Mouse (Mus musculus): ENCODE data around the gene Gm20594. TPM values are rescaled to one million over a fixed set of nuclear protein-coding genes. Genes with fewer than 3 reads are reported as not detected.

The Gm20594 gene
- not detected in 2 replicates for polyA plus RNA-seq (2015; fragmentation: Nextera tagmentation; extraction: Ambion mirVana)

DNA sequence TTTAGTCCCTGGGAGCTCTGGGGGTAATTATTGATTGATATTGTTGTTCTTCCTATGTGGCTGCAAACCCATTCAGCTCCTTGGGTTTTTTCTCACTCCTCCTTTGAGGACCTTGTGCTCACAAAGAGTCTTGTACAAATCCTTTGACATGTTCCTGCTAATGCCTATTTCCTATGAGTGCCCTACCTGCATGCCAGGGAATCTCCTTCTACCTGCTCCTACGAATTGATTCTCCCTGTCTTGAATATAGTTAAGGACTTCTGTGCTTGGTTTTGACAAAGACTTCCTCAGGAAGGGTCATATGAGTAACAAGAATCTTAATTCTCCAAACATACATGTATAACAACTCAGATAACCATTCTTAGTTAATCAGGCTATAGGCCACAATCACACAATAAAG, at the start of gene Gm20594:
TSS of gene Gm20594 (plus strand) at position 301 of the 400 bp plus-strand sequence.
- no peak for ATAC-seq (ENCODE audit: insufficient number of reproducible peaks, low FRiP score, low TSS enrichment, low read depth)
- Histone ChIP-seq H3K9ac (no peak within 1 kb of the TSS), H3K4me1 (no peaks in the 10 kb centered on the region), H3K36me3 (no peaks in the 10 kb centered on the region), H3K4me3 (replicated peaks) (no peak within 1 kb of the TSS), H3K27ac (replicated peaks) (no peak within 1 kb of the TSS), H3K4me2 (replicated peaks) (no peak within 1 kb of the TSS), H3K9me3 (replicated peaks) (no peaks in the 10 kb centered on the region), H3K27me3 (no peaks in the 10 kb centered on the region)
- 62% methylated on average over 1 of the region's 1 CpGs for WGBS

DNA sequence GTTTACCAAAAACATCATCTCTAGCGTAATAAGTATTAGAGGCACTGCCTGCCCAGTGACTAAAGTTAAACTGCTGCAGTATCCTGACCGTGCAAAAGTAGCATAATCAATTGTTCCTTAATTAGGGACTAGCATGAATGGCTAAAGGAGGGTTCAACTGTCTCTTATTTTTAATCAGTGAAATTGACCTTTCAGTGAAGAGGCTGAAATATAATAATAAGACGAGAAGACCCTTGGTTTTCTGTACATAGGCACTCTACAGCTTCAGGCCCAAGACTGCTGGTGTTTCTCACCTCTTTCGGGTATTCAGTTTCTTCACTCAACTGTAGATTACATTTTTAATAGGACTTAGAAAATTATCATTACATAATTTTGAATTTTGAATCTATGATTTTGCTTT, 398 bp downstream of the Gm20594 start:
- ATAC-seq (ENCODE audit: insufficient number of reproducible peaks, low FRiP score, low TSS enrichment, low read depth): peak; percentile 73; the same call in 1 of the 2 replicates
- H3K27ac ChIP-seq (replicated peaks): no peak overlapping the region
- 82% methylated on average over 4 of the region's 4 CpGs for WGBS

DNA sequence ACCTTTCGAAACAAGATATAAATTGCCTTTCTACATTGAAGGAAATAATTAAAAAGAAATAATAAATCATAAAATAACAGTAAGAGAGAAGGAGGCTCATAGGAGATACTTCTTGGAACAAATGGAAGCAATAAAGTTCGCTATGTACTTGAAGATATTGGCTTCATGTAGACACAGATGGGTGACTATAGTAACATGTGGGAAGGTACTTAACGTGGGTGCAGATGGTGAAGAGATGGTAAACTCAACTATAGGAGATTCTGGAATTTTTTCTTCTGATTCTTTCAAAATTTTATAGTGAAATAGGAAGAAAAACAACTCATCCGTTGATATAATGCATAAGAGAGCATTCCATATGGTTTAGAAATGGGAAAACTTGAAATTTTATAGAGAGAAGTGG, 16.1 kb downstream of the Gm20594 start:
- H3K9me3 ChIP-seq (replicated peaks): no peaks in the 10 kb centered on the region
- H3K4me1 ChIP-seq: no peaks in the 10 kb centered on the region
- H3K27me3 ChIP-seq: no peaks in the 10 kb centered on the region
- no peak overlapping the region for H3K9ac ChIP-seq
- H3K4me2 ChIP-seq (replicated peaks): no peak overlapping the region
- 81% methylated on average over 4 of the region's 4 CpGs for WGBS
- no peaks in the 10 kb centered on the region for H3K36me3 ChIP-seq
- H3K4me3 ChIP-seq (replicated peaks): no peak overlapping the region
- no peak for ATAC-seq (ENCODE audit: insufficient number of reproducible peaks, low FRiP score, low TSS enrichment, low read depth)
- H3K27ac ChIP-seq (replicated peaks): no peak overlapping the region

More for the DNA sequence above, 398 bp downstream of the Gm20594 start:
- no peaks in the 10 kb centered on the region for H3K36me3 ChIP-seq
- no peak overlapping the region for H3K4me3 ChIP-seq (replicated peaks)
- H3K27me3 ChIP-seq: no peaks in the 10 kb centered on the region
- H3K9ac ChIP-seq: no peak overlapping the region
- no peaks in the 10 kb centered on the region for H3K4me1 ChIP-seq
- no peaks in the 10 kb centered on the region for H3K9me3 ChIP-seq (replicated peaks)
- no peak overlapping the region for H3K4me2 ChIP-seq (replicated peaks)

- Histone ChIP-seq H3K36me3 (no peaks in the 10 kb centered on the region), H3K4me3 (replicated peaks) (no peak overlapping the region), H3K4me2 (replicated peaks) (no peak overlapping the region), H3K4me1 (no peaks in the 10 kb centered on the region), H3K9ac (no peak overlapping the region), H3K27me3 (no peaks in the 10 kb centered on the region), H3K27ac (replicated peaks) (no peak overlapping the region), H3K9me3 (replicated peaks) (no peaks in the 10 kb centered on the region)
- 75% methylated on average over 1 of the region's 1 CpGs for WGBS
- ATAC-seq (ENCODE audit: insufficient number of reproducible peaks, low FRiP score, low TSS enrichment, low read depth): no peak
Observed at GRCm38 (mm10) chr6:79846829-79847228, 29.1 kb downstream of the Gm20594 start.

Other genes with a start within 250 kb of the Gm20594 start
- 3.5 and 3.7 TPM in 2 replicates for gene Lrrtm4, start 201.0 kb downstream of the Gm20594 start, polyA plus RNA-seq (2015; fragmentation: Nextera tagmentation; extraction: Ambion mirVana)

Data from embryonic facial prominence, embryonic 15.5 days (tissue).